Mouse (Mus musculus): ENCODE data around the gene Klkb1. TPM values are rescaled to one million over a fixed set of nuclear protein-coding genes. Genes with fewer than 3 reads are reported as not detected.

The Klkb1 gene
- not detected in 2 replicates for total RNA-seq (2014; rRNA removed; ENCODE audit: low replicate concordance)
- polyA plus RNA-seq (2015; fragmentation: Nextera tagmentation; extraction: Ambion mirVana): not detected in 2 replicates

DNA sequence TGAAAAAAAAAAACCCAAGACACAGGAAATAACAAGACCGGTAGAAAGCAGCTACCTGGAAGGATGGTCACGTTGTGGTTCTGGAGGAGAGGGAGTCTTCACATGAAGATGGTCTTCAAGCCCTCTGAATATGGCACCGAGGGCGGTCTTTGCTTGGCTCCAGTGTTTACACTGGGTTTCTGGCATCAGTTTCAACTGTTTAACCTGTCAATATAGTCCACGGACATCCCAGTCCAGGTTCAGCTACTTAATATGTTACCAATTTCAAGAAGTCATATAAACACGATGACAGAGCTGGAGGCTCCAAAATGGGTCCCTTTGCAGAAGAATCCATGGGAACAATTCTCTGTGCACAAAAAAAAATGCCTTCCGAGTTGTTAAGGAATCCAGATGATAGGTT, at the start of gene Klkb1:
TSS of gene Klkb1 (minus strand) at position 173 of the 400 bp plus-strand sequence.
- no peaks in the 10 kb centered on the region for H3K4me1 ChIP-seq (ENCODE audit: control insufficient read depth, insufficient read depth)
- no peak within 1 kb of the TSS for H3K27ac ChIP-seq (ENCODE audit: low read depth)
- 76% methylated on average over 7 of the region's 7 CpGs for WGBS
- no peak within 1 kb of the TSS for H3K4me2 ChIP-seq (ENCODE audit: low read depth, low read length)
- no peaks in the 10 kb centered on the region for H3K27me3 ChIP-seq (ENCODE audit: control insufficient read depth, insufficient read depth, low read length)
- H3K4me3 ChIP-seq (ENCODE audit: low read depth, low read length): no peak within 1 kb of the TSS
- no peak within 1 kb of the TSS for H3K9ac ChIP-seq (replicated peaks; ENCODE audit: low read depth, low read length)
- no peak for DNase-seq (ENCODE audit: low spot score)
- H3K9me3 ChIP-seq (replicated peaks; ENCODE audit: control insufficient read depth, low read length): no peaks in the 10 kb centered on the region
- ATAC-seq (ENCODE audit: insufficient read depth, low read depth): no peak
- H3K36me3 ChIP-seq (replicated peaks; ENCODE audit: control insufficient read depth, insufficient read depth, low read length): no peaks in the 10 kb centered on the region
- no peak for TF ChIP-seq CTCF (IDR thresholded peaks at IDR 0.05; ENCODE audit: low read depth)
- TF ChIP-seq EP300 (IDR thresholded peaks at IDR 0.05; ENCODE audit: low read depth): no peak

DNA sequence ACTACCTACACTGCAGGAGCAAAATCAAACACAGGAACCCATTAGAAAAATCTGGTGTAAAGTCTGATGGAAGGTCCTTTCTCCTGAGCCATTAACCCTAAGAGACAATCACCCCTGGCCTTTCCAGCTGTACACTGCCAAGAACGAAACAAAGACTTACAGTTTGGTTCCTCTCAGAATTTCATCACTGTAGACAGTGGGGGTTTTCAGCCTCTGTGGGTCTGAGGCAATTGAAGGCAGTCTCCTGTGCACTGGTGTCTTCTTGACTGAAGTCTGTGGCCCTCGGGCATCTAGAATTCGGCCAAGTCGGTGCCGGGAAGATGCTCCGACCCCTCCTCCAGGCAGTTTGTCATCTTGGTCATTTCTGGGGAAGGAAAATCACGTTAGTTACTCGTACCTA, 49.6 kb upstream of the Klkb1 start:
- H3K4me1 ChIP-seq (ENCODE audit: control insufficient read depth, insufficient read depth): no peaks in the 10 kb centered on the region
- no peak for TF ChIP-seq EP300 (IDR thresholded peaks at IDR 0.05; ENCODE audit: low read depth)
- no peak for TF ChIP-seq CTCF (IDR thresholded peaks at IDR 0.05; ENCODE audit: low read depth)
- no peak overlapping the region for H3K9ac ChIP-seq (replicated peaks; ENCODE audit: low read depth, low read length)
- no peaks in the 10 kb centered on the region for H3K27me3 ChIP-seq (ENCODE audit: control insufficient read depth, insufficient read depth, low read length)
- WGBS: 86% methylated on average over 8 of the region's 8 CpGs
- H3K4me2 ChIP-seq (ENCODE audit: low read depth, low read length): no peak overlapping the region
- H3K9me3 ChIP-seq (replicated peaks; ENCODE audit: control insufficient read depth, low read length): no peaks in the 10 kb centered on the region
- DNase-seq (ENCODE audit: low spot score) (no peak), ATAC-seq (ENCODE audit: insufficient read depth, low read depth) (no peak)
- no peak overlapping the region for H3K27ac ChIP-seq (ENCODE audit: low read depth)
- H3K36me3 ChIP-seq (replicated peaks; ENCODE audit: control insufficient read depth, insufficient read depth, low read length): 0 out of 2 replicates have a peak, but pooled peaks cover 3% of the 10 kb centered on the region
- H3K4me3 ChIP-seq (ENCODE audit: low read depth, low read length): no peak overlapping the region

- WGBS: 86% methylated on average over 12 of the region's 12 CpGs
- TF ChIP-seq CTCF (IDR thresholded peaks at IDR 0.05; ENCODE audit: low read depth): no peak
- TF ChIP-seq EP300 (IDR thresholded peaks at IDR 0.05; ENCODE audit: low read depth): no peak
- ATAC-seq (ENCODE audit: insufficient read depth, low read depth) (no peak), DNase-seq (ENCODE audit: low spot score) (no peak)
- H3K4me2 ChIP-seq (ENCODE audit: low read depth, low read length): no peak overlapping the region
- H3K27ac ChIP-seq (ENCODE audit: low read depth): no peak overlapping the region
- no peaks in the 10 kb centered on the region for H3K27me3 ChIP-seq (ENCODE audit: control insufficient read depth, insufficient read depth, low read length)
- H3K9ac ChIP-seq (replicated peaks; ENCODE audit: low read depth, low read length): no peak overlapping the region
- H3K4me1 ChIP-seq (ENCODE audit: control insufficient read depth, insufficient read depth): no peaks in the 10 kb centered on the region
- H3K9me3 ChIP-seq (replicated peaks; ENCODE audit: control insufficient read depth, low read length): no peaks in the 10 kb centered on the region
- 0 out of 2 replicates have a peak, but pooled peaks cover 3% of the 10 kb centered on the region for H3K36me3 ChIP-seq (replicated peaks; ENCODE audit: control insufficient read depth, insufficient read depth, low read length)
- H3K4me3 ChIP-seq (ENCODE audit: low read depth, low read length): no peak overlapping the region
These were observed 47.3 kb upstream of the Klkb1 start for GRCm38 (mm10) chr8:45341630-45342628.

DNA sequence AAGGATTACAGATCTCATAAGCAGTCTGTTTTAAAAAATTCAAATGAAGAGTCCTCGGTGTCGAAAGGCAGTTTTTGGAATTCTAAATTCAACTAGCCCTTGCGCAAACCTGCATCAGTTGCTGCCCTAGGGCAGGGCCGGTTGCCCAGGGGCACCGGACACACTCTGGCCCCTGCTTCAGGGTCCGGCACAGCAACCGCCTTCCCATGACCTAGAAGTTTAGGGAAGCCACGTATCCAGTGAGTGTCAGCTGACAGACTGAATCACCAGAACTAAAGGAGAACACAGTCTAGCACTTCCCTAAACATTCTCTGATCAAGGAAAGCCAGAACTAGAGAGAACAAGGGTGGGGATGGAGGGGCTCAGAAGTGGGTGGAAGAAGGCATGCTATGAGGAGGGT, 38.8 kb upstream of the Klkb1 start:
- ATAC-seq (ENCODE audit: insufficient read depth, low read depth) (peak; percentile 27; the same call in 1 of the 2 replicates), DNase-seq (ENCODE audit: low spot score) (no peak)
- no peak for TF ChIP-seq EP300 (IDR thresholded peaks at IDR 0.05; ENCODE audit: low read depth)
- no peak for TF ChIP-seq CTCF (IDR thresholded peaks at IDR 0.05; ENCODE audit: low read depth)
- peak overlapping the region; percentile 9; the same call in 1 of the 2 replicates for H3K27ac ChIP-seq (ENCODE audit: low read depth)
- H3K27me3 ChIP-seq (ENCODE audit: control insufficient read depth, insufficient read depth, low read length): no peaks in the 10 kb centered on the region
- peak overlapping the region; percentile 85 for H3K4me2 ChIP-seq (ENCODE audit: low read depth, low read length)
- H3K9me3 ChIP-seq (replicated peaks; ENCODE audit: control insufficient read depth, low read length): no peaks in the 10 kb centered on the region
- H3K4me1 ChIP-seq (ENCODE audit: control insufficient read depth, insufficient read depth): no peaks in the 10 kb centered on the region
- H3K36me3 ChIP-seq (replicated peaks; ENCODE audit: control insufficient read depth, insufficient read depth, low read length): no peaks in the 10 kb centered on the region
- peak overlapping the region; percentile 49; the same call in 1 of the 2 replicates for H3K9ac ChIP-seq (replicated peaks; ENCODE audit: low read depth, low read length)
- WGBS: 4% methylated on average over 8 of the region's 8 CpGs
- H3K4me3 ChIP-seq (ENCODE audit: low read depth, low read length): peak overlapping the region; percentile 56

DNA sequence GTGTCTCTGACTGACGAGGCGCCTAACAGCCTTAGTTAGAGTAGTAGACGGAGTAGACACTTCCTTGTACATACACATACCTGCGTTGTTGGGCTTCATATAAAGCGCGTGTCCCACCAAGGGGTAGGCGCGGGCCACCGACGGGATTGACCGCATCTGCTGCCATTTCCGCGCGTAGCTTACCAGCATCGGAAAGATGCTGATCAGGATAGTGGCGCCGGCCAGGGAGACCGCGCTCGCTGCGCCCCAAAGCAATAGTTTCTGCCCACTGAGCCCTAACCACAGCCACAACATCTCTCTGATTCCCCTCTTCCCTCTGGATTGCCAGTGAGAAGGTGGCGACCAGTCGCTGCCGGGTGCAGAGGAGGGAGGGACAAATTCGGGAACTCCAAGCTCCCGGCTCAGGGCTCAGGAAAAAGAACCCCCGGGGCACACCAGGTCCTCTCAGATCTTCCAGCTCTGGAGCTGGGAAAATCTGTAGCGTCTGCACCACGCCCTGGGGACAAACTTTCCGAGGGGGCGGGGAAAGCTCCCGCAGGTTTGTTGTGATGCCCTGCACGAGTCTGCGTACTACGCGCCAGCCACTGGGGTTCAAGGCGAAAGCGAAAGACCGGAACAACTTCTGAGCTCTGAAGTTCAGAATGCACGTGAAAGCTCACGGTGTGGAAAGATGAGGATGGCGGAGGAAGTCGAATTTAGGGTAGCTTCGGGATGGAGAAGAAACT, 38.2 kb upstream of the Klkb1 start, which contains the start of gene Cyp4v3:
TSS of gene Cyp4v3 (minus strand) at position 532 of the 725 bp plus-strand sequence.
- Histone ChIP-seq H3K27me3 (ENCODE audit: control insufficient read depth, insufficient read depth, low read length) (no peaks in the 10 kb centered on the region), H3K36me3 (replicated peaks; ENCODE audit: control insufficient read depth, insufficient read depth, low read length) (no peaks in the 10 kb centered on the region), H3K4me2 (ENCODE audit: low read depth, low read length) (peak within 1 kb of the TSS; percentile 85), H3K9ac (replicated peaks; ENCODE audit: low read depth, low read length) (peak within 1 kb of the TSS; percentile 49), H3K27ac (ENCODE audit: low read depth) (peak within 1 kb of the TSS; percentile 9; the same call in 1 of the 2 replicates), H3K4me1 (ENCODE audit: control insufficient read depth, insufficient read depth) (no peaks in the 10 kb centered on the region), H3K4me3 (ENCODE audit: low read depth, low read length) (peak within 1 kb of the TSS; percentile 56), H3K9me3 (replicated peaks; ENCODE audit: control insufficient read depth, low read length) (no peaks in the 10 kb centered on the region)
- ATAC-seq (ENCODE audit: insufficient read depth, low read depth): peak; percentile 80
- DNase-seq (ENCODE audit: low spot score): peak; percentile 59
- no peak for TF ChIP-seq CTCF (IDR thresholded peaks at IDR 0.05; ENCODE audit: low read depth)
- TF ChIP-seq EP300 (IDR thresholded peaks at IDR 0.05; ENCODE audit: low read depth): no peak
- 1% methylated on average over 43 of the region's 44 CpGs for WGBS

All from heart, postnatal 0 days (tissue).